Mouse (Mus musculus) left cerebral cortex, adult 18-20 months (tissue): ENCODE measurements at regions not wholly inside any gene's neighbourhood (a gene's known extent, or its start where the extent isn't known, plus 50 kb on each side); places are given as distances from the start of the nearest gene placed in this dataset.
A peak's percentile ranks its signal among the peaks of the same experiment; 100 is the strongest.

ENCODE experiments used
- DNase-seq, 2 experiments: peaks; one replicate each; pipeline ENCODE4 v3.0.0; 2021 to 2022; ENCODE audit warnings: low spot score in 2 of 2, mixed read lengths in 1 of 2

- DNase-seq = peak; percentile 35 to 56
These were observed 2144.2 kb upstream of the Lrrc6 start for GRCm38 (mm10) chr15:68644862-68645261.

- no peak for DNase-seq
These were observed 2134.9 kb upstream of the Lrrc6 start for GRCm38 (mm10) chr15:68635633-68636032.

GRCm38 (mm10) chr15:68626976-68627375, 2126.3 kb upstream of the Lrrc6 start:
- DNase-seq = no peak

- no peak for DNase-seq
These were observed 2124.1 kb upstream of the Lrrc6 start for GRCm38 (mm10) chr15:68624831-68625230.

GRCm38 (mm10) chr15:68620417-68621214, 2119.9 kb upstream of the Lrrc6 start:
- no peak for DNase-seq

GRCm38 (mm10) chr15:68606110-68606791, 2105.5 kb upstream of the Lrrc6 start:
- DNase-seq = peak in 1 of 2 experiments; percentile 13

- no peak for DNase-seq
These were observed 2104.8 kb upstream of the Lrrc6 start for GRCm38 (mm10) chr15:68605478-68605877.

- no peak for DNase-seq
These were observed 2081.5 kb upstream of the Lrrc6 start for GRCm38 (mm10) chr15:68582177-68582576.

GRCm38 (mm10) chr15:68579486-68579885, 2078.8 kb upstream of the Lrrc6 start:
- DNase-seq = peak; percentile 40 to 61

- DNase-seq = peak; percentile 27 to 37
These were observed 2059.9 kb upstream of the Lrrc6 start for GRCm38 (mm10) chr15:68560654-68561053.

- DNase-seq = no peak
These were observed 2055.4 kb upstream of the Lrrc6 start for GRCm38 (mm10) chr15:68556133-68556532.

- no peak for DNase-seq
These were observed 2035.3 kb upstream of the Lrrc6 start for GRCm38 (mm10) chr15:68536055-68536325.

- peak; percentile 24 to 39 for DNase-seq
These were observed 2034.8 kb upstream of the Lrrc6 start for GRCm38 (mm10) chr15:68535297-68536054.

GRCm38 (mm10) chr15:68520759-68521158, 2020.0 kb upstream of the Lrrc6 start:
- no peak for DNase-seq

- no peak for DNase-seq
These were observed 2011.7 kb upstream of the Lrrc6 start for GRCm38 (mm10) chr15:68512431-68512830.

- no peak for DNase-seq
These were observed 2007.5 kb upstream of the Lrrc6 start for GRCm38 (mm10) chr15:68508190-68508589.

GRCm38 (mm10) chr15:68506093-68506492, 2005.4 kb upstream of the Lrrc6 start:
- DNase-seq = no peak

- DNase-seq = peak; percentile 31 to 36
These were observed 1995.7 kb upstream of the Lrrc6 start for GRCm38 (mm10) chr15:68496438-68496837.

- DNase-seq = peak; percentile 6 to 27
These were observed 1984.1 kb upstream of the Lrrc6 start for GRCm38 (mm10) chr15:68484789-68485188.

- no peak for DNase-seq
These were observed 1977.0 kb upstream of the Lrrc6 start for GRCm38 (mm10) chr15:68477745-68478144.

- DNase-seq = peak in 1 of 2 experiments; percentile 22
These were observed 1971.2 kb upstream of the Lrrc6 start for GRCm38 (mm10) chr15:68471928-68472327.

GRCm38 (mm10) chr15:68462851-68463250, 1962.1 kb upstream of the Lrrc6 start:
- DNase-seq = no peak
